Mouse (Mus musculus): ENCODE data around the gene Nipal1.

The Nipal1 gene

DNA sequence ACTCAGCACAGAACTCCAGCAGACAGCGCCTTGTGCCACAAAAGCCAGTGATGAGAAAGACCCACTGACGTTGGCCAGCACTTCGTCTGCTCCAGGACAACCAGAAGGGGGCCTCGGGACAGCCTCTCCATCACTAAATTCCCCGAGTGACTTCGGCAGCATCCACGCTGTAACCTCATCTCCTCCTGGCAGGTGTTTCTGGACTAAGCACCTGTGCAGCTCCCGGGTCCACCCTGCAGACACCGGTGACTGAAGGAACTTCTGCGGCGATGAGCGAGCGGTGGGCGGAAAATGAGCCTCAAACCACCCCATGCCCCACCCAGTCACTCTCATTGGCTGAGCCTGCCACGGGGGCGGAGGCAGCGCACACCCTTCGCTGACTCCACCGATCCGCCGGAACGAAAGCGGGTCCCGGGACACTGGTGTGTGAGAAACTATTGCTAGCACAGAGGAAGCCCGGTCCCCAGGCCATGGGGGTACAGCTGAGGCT lies at the start of gene Nipal1:
Nipal1 (plus strand) TSS at position 378 of the 490 bp plus-strand sequence.
- no peak for DNase-seq (ENCODE audit: low read depth in 1 of 2, low spot score in 2 of 2)

DNA sequence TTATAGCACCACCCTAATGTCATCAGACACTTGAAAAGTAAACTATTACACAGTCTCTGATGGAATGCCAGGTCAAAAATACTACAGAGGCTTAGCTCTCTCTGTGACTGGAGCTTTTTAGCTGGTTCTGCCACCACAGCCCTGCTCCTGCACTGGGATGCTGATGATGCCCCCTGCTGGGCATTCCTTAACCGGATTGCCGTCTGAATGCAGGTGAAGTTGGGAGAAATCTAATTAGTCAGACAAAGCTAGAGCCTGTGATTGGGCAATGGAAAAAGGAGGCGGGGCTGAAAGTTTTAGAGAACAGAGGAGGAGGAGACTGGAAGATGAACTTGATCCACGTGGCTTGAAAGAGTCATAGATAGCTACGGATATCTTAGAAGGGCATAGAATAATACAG lies 46.6 kb upstream of the Nipal1 start:
- no peak for DNase-seq (ENCODE audit: low read depth in 1 of 2, low spot score in 2 of 2)

DNA sequence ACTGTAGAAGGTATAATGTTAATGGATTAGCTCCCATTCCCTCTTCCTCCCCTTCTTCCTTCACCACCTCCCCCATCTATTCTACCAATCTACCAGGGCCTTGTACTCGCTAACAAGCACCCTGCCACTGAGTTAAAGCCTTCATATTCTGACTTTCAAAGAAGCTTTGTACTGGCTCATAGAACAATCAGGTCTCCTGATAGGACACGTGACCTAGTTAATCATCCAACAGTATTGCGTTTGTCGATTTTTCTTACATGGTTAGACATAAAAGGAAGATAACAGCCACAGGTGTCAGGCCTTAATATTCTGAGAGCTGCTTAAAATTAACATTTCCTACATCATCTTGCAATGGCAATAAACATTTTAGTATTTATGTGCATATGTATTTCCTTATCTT lies 44.5 kb upstream of the Nipal1 start:
- DNase-seq (ENCODE audit: low read depth in 1 of 2, low spot score in 2 of 2): no peak

DNA sequence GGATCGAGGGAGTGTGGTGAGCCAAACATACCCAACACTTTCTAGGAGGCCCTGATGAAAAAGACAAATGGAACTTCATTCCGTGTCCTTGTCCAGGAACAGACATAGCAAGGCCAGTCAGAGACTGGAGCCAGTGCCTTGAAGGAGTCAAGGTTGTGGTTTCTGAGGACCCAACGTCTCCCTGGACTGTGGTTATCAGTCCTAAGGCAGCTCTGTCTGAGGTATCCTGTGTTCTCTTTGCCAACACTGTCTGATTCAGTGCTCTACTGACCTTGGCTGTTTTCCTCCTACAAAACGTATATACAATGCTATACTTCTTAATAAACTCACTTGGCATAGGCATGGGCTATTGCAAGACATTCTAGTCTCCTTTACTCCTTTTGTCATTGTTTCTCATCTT lies 30.2 kb upstream of the Nipal1 start:
- no peak for DNase-seq (ENCODE audit: low read depth in 1 of 2, low spot score in 2 of 2)

DNA sequence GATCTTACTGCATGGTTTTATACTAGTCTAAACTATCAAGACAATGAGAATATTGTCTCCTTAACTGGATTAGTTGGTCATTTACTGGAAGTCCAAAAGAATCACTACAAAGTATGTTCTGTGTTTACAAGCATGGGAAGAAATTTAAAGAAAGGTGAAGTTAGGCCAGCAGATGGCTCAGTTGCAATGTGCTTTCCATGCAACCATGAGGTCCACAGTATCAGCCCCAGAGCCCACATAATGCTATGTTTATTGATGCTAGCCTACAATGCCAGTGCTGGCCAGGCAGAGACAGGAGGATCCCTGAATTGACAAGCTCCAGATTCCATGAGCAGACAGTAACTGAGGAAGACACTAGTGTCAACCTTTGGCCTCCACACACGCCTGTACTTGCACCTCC lies 26.6 kb upstream of the Nipal1 start:
- no peak for DNase-seq (ENCODE audit: low read depth in 1 of 2, low spot score in 2 of 2)

DNA sequence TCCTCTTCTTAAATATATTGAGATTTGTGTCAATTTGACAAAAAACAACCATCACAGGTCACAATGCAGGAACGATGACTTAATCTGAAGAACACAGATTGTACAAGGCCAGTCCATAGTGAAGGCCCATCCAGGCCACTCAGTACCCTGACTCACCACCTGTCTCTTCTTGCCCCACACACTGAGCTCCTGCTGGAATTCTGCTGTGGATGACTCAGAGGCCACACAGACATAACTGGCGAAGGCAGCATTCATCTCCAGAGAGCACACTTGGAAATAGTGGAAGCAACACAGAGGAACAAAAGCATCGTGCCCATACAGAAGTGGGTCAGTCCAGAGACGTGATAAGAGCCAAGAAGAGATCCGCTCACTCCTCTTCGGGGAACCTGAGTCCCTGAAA lies 17.6 kb upstream of the Nipal1 start:
- DNase-seq (ENCODE audit: low read depth in 1 of 2, low spot score in 2 of 2): no peak

DNA sequence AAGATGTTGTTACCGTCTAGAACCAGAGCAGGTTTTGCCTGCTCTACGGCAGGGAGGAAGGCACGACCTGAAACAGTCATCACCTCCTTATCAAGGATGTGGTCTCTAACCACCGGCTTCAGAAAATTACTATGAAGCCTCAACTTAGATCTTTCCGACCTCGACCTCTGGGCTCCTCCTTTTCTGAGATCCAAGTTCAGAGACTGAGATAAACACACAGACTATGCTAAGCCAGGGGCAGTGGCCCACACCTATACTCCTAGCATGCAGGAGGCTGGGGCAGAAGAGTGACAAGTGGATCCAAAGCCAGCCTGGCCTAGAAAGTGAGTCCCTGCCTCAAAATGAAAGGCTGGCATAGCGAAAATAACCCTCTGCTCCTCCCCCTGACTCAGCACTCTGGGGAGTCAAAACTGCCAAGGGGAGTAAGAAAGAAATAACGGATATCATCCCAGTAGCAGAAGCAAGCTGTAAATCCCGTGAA lies 12.8 kb upstream of the Nipal1 start:
- no peak for DNase-seq (ENCODE audit: low read depth in 1 of 2, low spot score in 2 of 2)

DNA sequence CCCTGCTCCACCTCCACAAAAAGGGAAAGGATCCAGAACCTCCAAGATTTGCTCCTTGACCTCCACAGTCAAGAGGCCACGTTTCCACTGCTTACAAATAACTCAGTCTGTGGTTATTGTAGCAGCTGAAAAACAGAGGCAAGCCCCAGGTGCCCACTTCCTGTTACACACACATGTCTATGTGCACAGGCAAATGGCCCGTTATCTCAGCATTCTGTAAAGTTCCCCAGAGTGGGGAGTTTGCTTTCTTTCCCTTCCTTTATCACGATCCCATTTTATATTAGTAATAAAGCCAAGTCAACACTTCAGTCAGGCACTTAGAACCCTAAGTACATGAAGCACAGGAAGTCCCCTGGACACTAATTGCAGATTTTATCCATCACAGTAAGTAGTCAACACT lies 11.5 kb upstream of the Nipal1 start:
- no peak for DNase-seq (ENCODE audit: low read depth in 1 of 2, low spot score in 2 of 2)

DNA sequence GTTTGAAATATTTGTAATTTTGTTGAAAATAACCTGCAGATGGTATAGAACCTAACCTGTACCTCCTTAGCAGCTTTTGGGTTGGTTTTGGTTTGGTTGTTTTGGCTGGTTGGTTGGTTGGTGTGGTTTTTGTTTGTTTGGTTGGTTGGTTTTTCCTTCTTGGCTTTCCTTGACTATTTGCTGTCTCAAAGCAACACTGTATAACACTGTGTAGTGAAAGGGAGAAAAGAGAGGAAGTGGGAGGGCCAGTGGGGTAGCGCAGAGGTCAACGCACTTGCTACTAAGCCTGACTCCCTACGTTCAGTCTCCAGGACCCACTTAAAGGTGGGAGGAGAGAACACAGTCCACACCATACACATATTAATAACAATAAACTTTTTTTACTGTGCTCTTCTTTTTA lies 11.0 kb upstream of the Nipal1 start:
- no peak for DNase-seq (ENCODE audit: low read depth in 1 of 2, low spot score in 2 of 2)

DNA sequence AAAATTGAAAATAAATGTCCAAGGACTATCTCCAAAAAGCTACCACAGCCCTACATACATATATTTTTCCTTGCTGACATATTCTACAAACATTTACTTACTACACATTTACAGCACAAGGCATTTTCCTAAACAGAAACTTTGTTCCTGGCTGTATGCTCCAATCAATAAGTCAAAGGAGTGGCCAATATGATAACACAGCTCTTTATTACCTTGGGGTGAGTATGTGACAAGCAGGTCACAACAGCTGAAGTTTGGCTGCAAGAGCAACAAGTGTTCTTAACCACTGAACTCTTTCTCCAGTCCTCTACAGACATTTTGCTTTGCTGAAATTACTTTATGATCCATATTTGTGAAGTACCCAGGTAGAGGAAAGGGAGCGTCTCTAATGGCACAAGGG lies 7.5 kb upstream of the Nipal1 start:
- no peak for DNase-seq (ENCODE audit: low read depth in 1 of 2, low spot score in 2 of 2)

DNA sequence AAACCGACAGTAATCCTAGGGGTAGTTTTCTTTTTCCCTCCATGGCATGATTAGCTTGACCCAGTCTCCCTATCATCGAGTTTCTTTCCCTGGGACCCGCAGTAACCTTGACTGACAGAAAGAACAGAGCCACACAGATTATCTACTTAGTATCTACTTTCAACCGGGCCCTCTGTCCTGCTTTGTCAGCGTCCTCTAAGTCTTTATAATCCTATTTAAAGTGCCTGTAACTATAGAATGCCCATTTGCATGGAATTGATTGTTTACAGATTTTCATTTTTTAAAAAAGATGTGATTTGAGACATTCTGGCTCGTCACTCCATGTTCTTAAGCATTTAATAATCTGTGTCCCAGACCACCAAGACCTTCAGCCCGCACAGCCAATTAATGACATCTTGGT lies 3.9 kb upstream of the Nipal1 start:
- no peak for DNase-seq (ENCODE audit: low read depth in 1 of 2, low spot score in 2 of 2)

DNA sequence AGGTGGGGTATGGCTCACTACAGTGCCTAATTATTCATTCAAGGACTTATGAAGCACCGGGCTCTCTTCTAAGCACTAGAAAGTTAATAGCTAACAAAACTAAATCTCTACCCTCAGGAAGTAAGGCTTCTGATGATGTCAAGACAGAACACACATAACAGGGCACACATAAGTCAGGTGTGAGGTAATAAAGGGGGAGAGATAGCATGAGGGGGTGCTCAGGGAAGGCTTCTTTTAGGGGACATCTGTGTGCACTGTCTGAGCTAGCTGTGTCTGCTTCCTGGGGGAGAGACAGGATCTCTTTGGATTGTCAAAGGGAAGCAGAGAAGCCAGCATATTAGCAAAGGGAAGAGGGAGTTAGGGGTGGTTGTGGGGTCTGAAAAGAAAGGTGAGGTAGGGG lies 3.4 kb upstream of the Nipal1 start, which contains the start of gene Cnga1:
Cnga1 (minus strand) TSS at position 101 of the 400 bp plus-strand sequence.
- no peak for DNase-seq (ENCODE audit: low read depth in 1 of 2, low spot score in 2 of 2)

DNA sequence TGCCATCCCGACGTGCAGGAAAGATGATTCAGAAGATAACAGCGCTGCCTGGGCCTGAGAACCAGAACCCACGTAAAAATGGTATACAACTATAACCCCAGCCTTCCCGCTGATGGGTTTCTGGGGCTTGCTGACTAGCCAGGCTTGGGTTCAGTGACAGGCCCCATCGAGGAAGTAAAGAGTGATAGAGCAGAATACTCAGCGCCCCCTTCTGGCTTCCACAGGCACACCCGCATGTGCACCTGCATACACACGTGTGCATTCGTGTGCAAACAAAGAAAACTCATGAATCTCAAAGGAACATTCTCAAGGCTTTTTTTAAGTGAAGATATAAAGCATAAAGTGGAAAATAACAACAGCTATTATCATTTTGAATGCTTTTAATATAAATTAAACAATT lies 1.5 kb upstream of the Nipal1 start:
- no peak for DNase-seq (ENCODE audit: low read depth in 1 of 2, low spot score in 2 of 2)

DNA sequence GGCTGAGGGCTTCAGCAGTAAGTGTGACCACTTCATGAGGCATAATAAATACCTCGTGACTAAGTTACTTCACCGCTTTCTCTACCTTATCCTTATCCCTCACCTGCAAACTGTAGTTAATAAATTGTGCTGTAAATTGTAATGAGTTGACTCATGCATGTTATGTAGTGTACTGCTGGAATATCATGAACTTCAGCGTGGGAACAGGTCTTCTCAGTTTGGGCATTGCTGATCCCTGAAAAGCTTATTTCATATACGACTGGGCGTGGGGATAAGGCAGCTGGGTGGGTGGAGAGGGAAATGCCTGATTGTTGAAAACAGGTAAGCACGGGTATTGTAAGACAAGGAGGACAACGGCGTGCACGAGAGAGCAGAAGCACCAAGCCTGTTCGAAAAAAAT lies 599 bp upstream of the Nipal1 start:
- no peak for DNase-seq (ENCODE audit: low read depth in 1 of 2, low spot score in 2 of 2)

DNA sequence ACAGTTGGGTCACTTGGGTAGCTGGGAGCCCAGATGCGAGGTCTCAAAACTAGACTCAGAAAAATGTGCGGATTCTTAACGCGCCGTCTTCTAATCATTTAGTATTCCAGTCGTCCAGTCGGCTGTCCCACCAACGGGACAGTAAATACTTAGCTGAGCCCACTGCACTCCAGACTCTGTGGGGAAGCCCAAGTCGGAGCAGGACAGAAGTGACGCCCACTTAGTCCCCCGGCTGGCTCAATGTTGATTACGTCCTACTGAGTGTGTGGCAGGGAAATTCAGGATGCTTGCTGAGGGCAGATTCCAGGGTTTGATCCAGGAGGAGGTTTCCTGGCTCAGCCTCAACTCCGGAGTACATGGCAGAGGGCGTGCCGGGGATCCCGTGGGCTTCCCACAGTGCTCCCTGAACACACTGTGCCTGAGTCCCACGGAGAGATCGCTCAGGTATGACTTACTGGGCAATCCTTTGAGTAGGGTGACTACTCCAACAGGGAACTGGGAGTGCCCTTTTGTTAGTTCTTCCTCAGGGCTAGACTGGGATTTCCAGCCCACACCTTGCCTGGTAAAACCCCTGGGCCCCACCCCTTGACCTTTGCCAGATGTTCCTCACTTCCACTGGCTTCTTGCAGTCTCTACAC lies 482 bp downstream of the Nipal1 start:
- DNase-seq (ENCODE audit: low read depth in 1 of 2, low spot score in 2 of 2): no peak

DNA sequence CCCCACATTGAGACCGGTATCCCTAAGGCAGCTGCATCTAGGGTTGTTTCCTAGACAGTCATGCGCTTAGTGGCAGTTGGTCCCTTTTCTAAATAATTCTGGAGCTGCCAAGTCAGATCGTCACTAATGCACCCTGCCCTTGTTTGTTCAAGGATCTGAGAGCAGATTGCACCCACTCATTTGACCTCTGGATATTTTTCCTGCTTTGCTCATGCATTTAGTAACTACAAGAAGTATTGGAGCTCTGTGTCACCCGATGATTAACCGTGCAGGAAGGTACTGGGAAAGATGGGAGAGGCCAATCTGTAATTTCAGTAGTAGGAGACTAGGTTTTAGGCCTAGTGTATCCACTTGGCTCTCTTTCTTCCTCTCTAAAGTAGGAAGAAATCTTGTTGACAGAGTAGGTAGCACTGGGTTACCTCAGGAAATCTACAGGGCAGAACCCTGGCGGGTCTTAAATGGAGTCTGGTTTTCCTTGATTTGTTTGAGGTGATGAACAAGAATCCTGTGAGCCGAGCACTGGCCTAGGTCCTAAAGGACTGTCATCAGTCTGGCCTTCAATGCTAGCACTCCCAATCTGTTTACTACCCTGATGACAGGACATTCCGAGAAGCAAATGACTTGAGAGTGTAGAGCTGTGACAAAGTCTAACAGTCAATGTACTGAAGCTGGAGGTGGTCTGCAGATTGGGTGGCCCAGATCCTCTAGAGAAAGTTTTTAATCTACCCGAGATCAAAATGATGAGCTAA lies 1.6 kb downstream of the Nipal1 start:
- DNase-seq (ENCODE audit: low read depth in 1 of 2, low spot score in 2 of 2): no peak

DNA sequence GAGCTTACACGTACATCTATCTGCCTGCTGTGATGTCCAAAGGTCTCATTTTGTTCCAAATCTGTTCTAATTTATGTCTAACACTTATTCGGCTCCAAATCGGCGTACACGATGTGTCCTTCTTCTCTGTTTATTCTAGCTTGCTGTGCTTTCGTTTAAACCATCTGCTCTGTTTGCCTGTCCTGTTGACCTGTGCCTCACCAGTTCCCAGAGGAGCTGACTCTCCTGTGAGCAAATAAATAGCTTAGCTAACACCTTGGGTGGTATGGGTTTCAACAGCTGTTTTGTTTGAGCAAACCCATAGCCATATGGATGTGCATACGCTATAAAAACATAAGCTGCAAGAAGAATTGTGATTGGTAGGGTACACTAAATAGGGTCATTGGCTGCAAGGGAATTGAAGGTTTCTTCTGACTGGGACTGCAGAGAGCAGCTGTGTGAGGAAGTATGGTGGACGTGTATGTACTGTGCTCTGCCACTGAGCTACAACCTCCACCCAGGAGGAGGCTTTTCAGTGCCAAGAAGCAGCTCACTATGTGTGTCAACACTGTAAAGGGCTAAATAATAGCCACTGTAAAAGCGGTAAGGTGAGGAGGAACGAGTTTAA lies 5.6 kb downstream of the Nipal1 start:
- no peak for DNase-seq (ENCODE audit: low read depth in 1 of 2, low spot score in 2 of 2)

DNA sequence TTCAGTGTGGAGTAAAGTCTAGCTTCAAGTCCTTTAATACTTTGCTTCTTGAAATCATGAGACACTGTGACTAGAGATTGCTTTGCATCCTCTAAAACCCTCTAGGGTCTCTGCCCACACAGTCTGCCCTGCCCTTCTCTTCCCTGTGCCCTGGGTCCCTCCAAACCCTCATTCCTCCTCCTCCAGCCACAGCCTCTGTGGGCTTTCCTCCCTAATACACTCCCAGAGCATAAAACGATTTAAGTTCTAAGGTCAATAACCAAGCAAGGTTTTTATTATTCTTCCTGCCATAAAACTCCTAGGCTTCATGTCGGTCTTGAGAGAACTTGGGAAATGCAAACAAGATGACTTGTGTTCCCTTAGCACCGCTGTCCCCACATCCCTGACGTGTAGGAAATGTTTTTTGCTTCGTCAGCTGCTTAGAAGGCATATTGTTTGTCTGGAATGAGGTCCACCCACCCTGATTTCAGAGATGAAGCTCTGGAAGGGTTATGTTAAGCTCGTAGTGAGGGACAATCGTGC lies 8.7 kb downstream of the Nipal1 start:
- no peak for DNase-seq (ENCODE audit: low read depth in 1 of 2, low spot score in 2 of 2)

DNA sequence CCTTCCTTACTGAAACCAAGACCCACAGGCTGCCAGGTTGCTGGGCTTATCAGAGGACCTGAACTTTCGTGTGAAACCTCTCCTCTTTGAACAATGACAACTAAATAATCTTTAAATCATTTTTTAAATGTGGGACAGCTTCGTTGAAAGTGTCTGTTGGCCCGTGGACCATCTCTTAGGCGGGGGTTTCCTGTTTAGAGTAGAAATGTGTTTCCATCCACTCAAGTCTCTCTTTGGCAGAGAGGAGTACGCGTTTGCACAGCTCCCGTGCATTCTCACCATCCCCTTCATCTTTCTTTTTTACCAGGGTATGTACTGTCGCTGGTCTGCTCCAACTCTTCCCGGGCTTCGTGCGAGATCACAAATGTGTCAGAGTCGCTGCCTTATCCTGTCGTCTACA lies 10.8 kb downstream of the Nipal1 start:
- DNase-seq (ENCODE audit: low read depth in 1 of 2, low spot score in 2 of 2): no peak

DNA sequence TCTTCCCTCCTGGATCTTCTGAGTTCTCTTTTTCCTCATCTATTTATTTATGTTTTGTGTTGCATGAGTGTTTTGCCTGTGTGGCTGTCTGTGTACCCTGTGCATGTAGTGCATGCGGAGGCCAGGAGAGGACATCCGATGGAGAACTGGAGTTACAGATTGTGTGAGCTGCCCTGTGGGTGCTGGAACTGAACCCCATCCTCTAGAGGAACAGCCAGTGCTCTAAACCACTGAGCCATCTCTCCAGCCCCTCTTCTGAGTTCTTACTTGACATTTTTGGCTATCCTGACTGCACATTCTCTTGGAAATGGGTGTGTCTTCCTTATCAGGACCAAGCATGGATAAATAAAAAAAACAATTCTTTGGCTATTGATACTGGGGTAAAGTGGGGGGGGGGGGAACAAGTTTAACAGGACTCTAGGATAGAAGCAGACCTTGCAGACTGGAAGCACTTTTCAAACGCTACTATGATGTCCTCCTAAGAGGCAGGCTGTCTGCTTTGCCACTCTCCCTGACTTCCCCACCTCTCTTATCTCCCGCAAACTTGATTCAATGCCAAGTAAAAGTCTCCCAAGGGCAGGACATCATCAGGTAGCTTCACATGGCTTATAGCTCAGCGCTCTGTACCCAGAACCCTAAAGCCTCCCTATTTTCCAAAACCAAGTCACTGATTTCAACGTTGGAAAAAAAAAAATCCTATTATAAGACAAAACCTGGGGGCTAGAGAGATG lies 13.6 kb downstream of the Nipal1 start:
- no peak for DNase-seq (ENCODE audit: low read depth in 1 of 2, low spot score in 2 of 2)

DNA sequence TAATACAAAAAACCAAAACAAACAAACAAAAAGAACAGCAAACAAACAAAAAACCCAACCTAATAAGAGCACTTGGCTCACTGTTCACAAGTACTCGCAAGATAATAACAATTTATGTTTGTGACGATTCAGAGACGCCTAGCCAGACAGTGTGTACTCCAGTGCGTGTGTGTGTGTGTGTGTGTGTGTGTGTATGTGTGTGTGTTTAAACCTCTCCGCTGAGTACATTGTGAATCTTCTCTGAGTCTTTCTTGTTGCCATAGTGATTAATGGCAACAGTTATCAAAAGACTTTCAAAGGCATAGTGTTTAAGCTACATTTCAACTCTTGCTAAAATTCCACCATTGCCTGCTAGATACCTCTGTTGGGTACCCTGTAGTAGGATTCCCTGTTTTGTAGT lies 16.5 kb downstream of the Nipal1 start:
- no peak for DNase-seq (ENCODE audit: low read depth in 1 of 2, low spot score in 2 of 2)

All from monocyte, adult 2 months (primary cell).